Mouse (Mus musculus) layer of hippocampus, postnatal 36 days (tissue): ENCODE results near the gene Slc2a1. TPM values are rescaled to one million over a fixed set of nuclear protein-coding genes. Genes with fewer than 3 reads are reported as not detected.

Source experiments
- DNase-seq, 2 experiments: peaks; one replicate each; pipeline ENCODE4 v3.0.0; 2022
- total RNA-seq, 2 experiments: library from RNA; stranded (reverse); gene quantifications; 2 replicates each; pipeline ENCODE4 v1.2.3; 2021

The Slc2a1 gene
- total RNA-seq, 2 experiments from 2014 or later, result 76.1 to 104 TPM

- no peak for DNase-seq
Observed at GRCm38 (mm10) chr4:119098216-119099210, 10.0 kb upstream of the Slc2a1 start.

DNA sequence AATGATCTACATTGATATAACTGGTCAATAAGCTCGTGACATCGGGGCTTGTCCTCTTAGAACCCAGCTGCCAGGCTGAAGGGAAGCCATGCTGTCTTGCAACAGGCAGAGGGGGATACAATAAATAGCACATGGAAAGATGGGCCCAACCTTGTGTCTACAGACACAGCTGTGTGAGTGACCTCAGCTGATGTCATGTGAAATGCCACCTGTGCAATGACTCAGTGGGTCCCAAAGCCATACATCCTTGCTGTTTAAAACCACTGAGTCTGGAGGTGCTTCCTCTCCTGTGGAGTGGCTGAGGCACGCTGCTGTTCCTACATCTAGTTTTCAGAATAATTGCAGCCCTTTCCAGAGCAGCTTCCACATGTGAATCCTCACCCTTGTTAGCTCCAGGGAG lies 7.1 kb upstream of the Slc2a1 start:
- no peak for DNase-seq

DNA sequence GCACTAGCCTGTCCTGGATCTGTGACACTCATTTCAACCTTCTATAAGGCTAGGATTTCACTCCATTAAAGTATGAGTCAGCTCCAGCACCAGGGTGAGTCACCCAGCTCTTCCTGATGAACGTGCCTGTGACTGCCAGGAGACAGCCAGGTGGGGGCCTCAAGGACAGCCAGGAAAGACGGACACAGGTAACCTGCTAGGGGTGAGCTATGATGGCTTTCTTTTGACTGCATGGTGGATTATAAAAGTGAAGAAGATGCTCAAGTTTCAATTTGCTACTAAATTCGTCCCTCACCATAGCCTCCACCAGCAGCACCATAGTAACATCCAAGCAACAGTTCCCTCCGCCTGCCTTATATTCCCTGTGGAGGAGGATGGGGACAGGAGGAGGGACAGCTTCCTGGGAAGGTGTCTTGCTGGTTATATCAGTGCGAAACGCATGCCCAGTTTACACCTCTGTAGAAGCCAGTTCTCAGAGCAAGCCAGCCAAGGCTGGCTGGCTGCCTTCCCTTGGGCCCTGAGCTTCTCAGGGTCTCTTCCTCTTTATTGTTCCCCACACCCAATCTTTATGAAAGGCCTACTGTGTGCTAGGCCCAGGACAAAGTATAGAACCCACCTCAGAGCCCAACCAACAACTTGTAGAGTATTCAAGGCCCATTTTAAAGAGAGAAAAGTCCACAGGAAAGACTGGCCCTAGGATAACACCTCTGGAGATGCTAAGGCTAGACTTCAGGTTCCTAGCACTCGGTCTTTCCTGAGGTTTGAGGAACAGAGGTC lies 6.0 kb upstream of the Slc2a1 start:
- no peak for DNase-seq

DNA sequence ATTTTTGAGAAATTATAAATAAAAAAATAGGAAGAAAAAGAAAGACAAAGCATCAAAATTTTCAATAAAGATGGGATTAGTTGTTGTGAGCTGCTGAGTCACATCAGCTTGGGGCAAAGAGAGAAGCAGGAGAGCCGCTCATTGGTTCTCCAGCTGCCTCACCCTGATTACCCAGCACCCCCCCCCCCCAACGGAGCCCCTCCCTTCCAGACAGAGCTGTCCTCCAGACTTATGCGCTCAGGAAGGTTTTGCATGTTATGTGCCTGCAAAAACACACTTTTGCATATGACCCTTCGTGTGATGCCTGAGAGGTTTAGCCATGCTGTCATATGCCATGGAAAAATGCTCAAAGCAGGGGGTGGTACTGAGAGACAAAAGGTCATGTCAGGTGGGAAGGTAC lies 3.7 kb upstream of the Slc2a1 start:
- no peak for DNase-seq

DNA sequence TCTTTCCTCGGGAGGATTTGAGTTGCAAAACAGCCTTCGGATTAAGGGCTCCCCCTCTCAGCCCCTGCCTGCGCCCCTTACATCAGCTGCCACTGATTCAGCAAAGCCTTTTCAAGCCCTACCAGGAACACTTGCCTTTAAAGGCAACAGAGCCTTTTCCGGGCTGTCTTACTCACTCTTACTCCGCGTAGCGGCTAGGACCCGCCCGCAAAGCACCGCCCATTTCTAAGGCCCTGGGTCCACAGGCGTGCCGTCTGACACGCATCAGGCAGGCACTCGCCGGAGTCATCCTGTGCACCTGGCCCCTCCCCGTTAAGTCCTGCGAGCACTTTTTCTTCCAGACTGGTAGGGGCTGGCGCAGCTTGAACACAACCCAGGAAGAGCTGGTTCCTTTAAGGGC lies 2.8 kb upstream of the Slc2a1 start:
- DNase-seq, result peak; percentile 41 to 50

- DNase-seq, result no peak
Observed at GRCm38 (mm10) chr4:119107867-119108266, 644 bp upstream of the Slc2a1 start.

GRCm38 (mm10) chr4:119109640-119110039 lies 1.1 kb downstream of the Slc2a1 start:
- DNase-seq, result no peak

- DNase-seq, result no peak
Observed at GRCm38 (mm10) chr4:119110512-119110911, 2.0 kb downstream of the Slc2a1 start.

- DNase-seq, result no peak
Observed at GRCm38 (mm10) chr4:119111410-119111809, 2.9 kb downstream of the Slc2a1 start.

DNA sequence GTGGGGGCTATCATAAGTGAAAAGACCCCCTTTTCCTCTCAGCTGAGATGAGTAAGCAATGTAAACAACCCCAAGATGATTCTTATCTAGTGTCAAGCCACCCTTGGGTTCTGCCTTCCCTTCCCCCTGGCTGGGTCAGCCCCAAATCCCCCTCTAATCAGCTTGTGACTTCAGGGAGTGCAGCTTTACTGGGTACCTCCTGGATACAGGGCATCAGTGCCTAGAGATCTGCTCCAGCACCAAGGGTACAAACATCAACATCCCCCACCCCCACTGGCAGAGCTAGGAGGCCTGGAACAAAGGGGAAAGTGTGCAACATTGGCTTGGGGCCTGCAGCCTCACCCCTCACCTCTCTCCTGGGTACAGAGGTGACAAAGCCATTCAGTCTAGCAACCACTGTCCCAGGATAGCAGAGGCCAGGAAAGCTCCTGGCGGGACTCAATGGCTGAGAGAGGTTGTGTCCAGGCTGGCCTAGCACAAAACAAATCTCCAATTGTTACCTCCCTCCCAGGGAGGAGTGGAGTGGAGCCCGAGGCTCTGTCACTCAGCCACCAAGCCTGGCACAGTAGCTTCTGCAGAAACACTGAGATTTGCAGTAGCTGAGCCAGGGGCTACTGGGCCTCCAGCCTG lies 3.9 kb downstream of the Slc2a1 start:
- peak; percentile 29 to 49 for DNase-seq

DNA sequence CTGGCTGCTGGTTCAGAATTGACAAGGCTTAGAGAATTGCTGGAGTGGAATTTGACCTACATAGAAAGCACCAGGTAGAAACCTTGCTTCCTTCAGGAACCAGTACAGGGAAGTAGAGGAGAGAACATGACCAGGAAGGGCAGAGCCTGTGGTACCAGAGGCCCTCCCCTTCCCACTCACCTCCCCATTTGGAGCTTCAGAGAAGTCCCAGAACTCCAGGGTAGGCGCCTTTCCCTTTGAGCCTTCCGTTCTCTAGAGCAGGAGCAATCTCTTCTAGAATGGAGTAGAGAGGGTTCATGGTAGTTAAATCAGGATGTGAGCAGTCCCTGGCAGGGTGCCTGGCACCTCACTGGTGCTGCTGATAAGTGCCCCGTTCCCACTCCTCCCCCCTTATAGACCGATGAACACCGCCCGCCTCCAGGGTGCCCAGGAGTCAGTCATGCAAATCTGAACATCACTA lies 7.1 kb downstream of the Slc2a1 start:
- DNase-seq, result no peak

- no peak for DNase-seq
Observed at GRCm38 (mm10) chr4:119116336-119116735, 7.8 kb downstream of the Slc2a1 start.

GRCm38 (mm10) chr4:119117571-119117970 lies 9.1 kb downstream of the Slc2a1 start:
- no peak for DNase-seq

DNA sequence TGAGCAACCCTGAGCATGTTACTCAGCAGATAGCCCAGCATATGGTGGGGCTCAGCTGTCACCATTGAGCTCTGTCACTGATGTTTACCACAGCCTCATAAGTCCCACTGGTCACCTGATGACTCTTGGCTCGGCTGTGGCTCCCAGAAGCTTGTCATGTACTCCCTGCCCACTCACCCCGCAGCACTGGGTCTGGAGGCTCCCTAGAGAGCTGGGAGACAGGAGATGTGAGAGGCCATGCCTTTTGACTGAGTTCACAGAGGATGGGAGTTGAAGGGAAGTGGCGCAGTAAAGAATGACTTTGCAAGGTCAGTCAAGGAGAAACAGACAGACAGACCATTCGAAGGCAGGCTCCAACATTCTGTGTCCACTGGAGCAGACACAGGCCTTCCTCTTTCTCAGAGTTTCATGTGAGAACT lies 10.2 kb downstream of the Slc2a1 start:
- no peak for DNase-seq

- no peak for DNase-seq
Observed at GRCm38 (mm10) chr4:119119354-119119753, 10.8 kb downstream of the Slc2a1 start.

GRCm38 (mm10) chr4:119120095-119120494 lies 11.6 kb downstream of the Slc2a1 start:
- DNase-seq, result no peak

DNA sequence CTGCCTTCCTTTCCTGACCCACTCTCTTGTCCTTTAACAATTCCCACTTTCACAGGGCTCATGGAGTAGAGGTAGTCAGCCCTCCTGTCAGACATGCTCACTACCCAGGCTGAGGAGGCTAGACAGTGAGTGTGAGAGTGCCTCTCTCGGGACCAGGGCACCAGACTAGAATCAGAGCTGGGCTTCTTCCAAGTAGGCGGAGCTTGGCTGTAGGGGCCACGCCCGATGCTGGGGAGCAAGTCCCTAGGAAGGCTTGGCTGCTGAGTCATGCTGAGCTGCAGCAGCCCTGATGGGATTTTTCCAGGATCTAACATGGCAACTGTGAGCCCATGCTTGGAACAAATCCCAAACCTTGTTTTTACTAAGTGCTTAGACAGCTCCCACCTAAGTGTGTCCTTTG lies 12.7 kb downstream of the Slc2a1 start:
- DNase-seq, result peak; percentile 53 to 62

DNA sequence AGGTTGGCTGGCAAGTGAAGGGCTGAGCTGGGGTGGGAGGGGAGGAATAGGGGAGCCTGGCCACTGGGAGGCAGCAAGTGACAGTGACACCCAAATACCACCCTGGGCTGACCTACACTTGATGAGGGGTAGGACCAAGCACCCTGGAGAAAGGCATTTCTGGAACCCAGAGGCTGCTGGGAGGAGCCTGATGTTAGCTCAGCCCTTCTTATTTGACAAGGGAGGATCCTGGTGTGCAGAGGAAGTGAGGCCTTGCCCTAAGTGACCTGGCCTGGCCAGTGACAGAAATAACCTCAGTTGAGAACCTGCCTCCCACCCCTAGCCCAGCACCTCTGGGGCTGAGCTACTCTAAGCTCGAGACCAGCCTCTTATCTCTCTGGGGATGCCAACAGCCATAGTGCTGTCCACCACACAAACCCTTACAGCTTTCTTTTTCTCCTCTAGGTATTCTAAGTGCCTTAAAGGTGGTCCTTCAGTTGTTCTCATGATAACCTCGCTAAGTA lies 16.3 kb downstream of the Slc2a1 start:
- DNase-seq, result no peak

DNA sequence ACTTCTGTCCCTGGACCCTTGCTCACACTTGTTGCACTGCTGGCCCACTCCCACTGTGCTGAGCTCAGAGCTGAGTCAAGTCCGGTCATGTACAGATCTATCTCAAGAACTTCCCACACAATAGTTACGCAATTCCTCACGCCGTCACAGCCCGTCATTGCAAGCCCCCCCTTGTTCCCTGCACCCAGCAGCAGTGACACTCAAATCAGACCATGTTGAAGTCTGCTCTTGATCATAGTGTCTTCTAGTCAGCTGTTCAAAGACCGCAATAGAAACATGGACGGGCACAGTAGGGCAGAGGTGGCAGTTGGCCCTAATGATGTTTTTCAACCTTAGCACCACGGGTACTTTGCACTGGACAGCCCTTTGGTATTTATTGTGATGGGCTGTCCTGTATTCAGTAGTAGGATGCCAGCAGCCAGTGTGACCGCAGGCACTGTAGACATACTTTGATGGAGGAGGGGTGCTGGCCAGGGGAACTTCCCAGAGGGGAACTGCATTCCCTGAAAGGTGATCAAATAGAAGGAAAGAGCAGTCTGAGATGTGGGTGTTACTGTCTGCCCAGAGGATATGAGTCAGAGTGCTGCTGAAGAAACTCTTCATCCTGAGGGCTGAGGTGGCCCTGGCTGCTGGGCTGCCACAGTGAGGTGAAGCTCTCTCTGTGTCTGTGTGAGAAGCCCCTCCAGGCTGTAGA lies 17.2 kb downstream of the Slc2a1 start:
- no peak for DNase-seq

DNA sequence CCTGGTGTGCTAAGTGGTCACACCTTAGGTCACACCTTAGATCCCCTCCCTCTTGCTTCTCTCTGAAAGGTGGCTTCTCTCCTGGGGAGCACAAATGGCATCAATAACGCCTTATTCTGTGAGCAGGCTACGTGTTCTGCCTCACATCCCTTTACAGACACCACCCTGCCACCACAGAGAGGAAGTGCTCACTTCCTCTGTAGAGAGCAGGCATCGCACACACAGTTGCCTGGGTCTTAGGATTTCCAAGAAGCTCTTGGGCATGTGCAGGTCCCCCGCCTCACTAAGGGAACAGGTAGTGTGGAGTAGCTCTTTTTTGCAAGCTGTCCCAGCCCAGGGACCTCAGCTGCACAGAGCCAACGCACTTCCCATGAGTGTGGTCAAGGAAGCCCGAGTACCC lies 18.7 kb downstream of the Slc2a1 start:
- no peak for DNase-seq

GRCm38 (mm10) chr4:119128547-119128946 lies 20.0 kb downstream of the Slc2a1 start:
- DNase-seq, result no peak

DNA sequence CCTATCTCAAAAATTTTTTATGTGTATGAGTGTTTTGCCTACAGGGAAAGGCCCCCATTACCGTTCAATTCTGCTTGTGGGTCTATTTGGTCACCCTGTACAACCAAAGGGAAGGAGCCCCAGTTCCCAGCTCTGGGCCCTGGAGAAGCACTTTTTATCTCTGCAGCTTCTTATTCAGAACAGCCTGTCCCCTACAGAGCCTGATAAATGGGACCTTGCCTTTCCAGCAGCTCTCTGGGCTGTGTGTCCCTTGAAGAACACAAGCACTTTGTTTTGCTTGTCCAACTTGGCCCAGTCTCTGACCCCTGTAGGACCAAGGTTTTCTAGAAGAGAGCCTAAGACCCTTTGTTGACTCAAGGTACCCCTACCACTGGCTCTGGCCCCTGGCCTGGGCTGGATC lies 20.6 kb downstream of the Slc2a1 start:
- no peak for DNase-seq
